Mouse (Mus musculus) bone marrow macrophage, adult 2 months (primary cell): Measurements from ENCODE around the gene Pla2g4a.

ENCODE experiments used
- CTCF ChIP-seq: IDR thresholded peaks from 2 replicates; pipeline ENCODE4 v1.5.1; 2012; ENCODE audit warnings: low read depth, mild to moderate bottlenecking, low read length, moderate library complexity
- POLR2A ChIP-seq: IDR thresholded peaks from 2 replicates; pipeline ENCODE4 v1.6.1; 2012; ENCODE audit warnings: mild to moderate bottlenecking, low read depth, low read length, borderline replicate concordance

DNA sequence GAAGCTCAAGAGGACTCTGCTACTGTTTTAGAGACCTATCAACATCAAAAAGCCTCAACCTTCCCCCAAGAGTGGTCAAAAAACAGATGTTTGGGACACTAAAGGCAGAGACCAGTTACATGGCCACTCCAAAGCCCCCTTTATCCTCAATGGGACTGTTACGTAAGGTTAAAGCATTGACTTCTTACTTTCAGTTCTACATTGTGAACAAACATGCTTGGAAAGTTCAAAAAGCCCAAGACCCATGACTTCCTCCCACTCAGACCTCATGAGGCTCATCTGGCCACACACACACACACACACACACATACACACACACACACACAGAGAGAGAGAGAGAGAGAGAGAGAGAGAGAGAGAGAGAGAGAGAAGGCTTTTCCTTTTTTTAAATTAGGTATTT is 130.0 kb downstream of the Pla2g4a start:
- TF ChIP-seq POLR2A (no peak), CTCF (no peak)
